Mouse (Mus musculus) CH12.LX (cell line): ENCODE data around the gene Sf3b1. TPM values are rescaled to one million over a fixed set of nuclear protein-coding genes. Genes with fewer than 3 reads are reported as not detected.

Experiments used
- DNase-seq: peaks from one replicate; pipeline ENCODE4 v3.0.0-alpha.2; 2013; ENCODE audit errors: extremely low read depth
- H3K27ac ChIP-seq: 2 replicates; pipeline ENCODE4 v1.5.1; 2012; ENCODE audit warnings: low read depth, mild to moderate bottlenecking, control low read depth, moderate library complexity; ENCODE audit not compliant: insufficient read depth
- H3K27me3 ChIP-seq: replicated peaks from 2 replicates; pipeline ENCODE3; 2012; ENCODE audit warnings: inconsistent platforms
- H3K36me3 ChIP-seq, 2 experiments: replicated peaks in 1 of 2; 2 replicates each; pipeline versions ENCODE3 to v1.6.1; 2012; ENCODE audit warnings: inconsistent platforms in 1 of 2, low read length in 1 of 2, mild to moderate bottlenecking in 1 of 2, mixed read lengths in 1 of 2, moderate library complexity in 1 of 2; ENCODE audit not compliant: control insufficient read depth in 1 of 2, insufficient read depth in 1 of 2
- H3K4me1 ChIP-seq, 2 experiments: 2 replicates each; pipeline ENCODE4 v1.6.1; 2012; ENCODE audit warnings: inconsistent platforms in 1 of 2, moderate library complexity in 1 of 2; ENCODE audit not compliant: insufficient read depth in 2 of 2, control insufficient read depth in 1 of 2
- H3K4me2 ChIP-seq: 2 replicates; pipeline ENCODE4 v1.6.1; 2012; ENCODE audit warnings: low read depth, mild to moderate bottlenecking, control low read depth; ENCODE audit not compliant: poor library complexity, insufficient read depth, severe bottlenecking
- H3K4me3 ChIP-seq, 3 experiments: fragments of 150-350 bp in 1 of 3; sonication (generic) in 1 of 3; replicated peaks in 1 of 3; 2 replicates each; pipeline versions ENCODE3 to v1.5.1; 2011 to 2012; ENCODE audit warnings: low read depth in 2 of 3, low read length in 2 of 3, mild to moderate bottlenecking in 2 of 3, moderate library complexity in 2 of 3, control low read depth in 1 of 3, improper control_type of control experiment in 1 of 3, inconsistent platforms in 1 of 3, mixed read lengths in 1 of 3; ENCODE audit not compliant: poor library complexity in 1 of 3
- H3K79me2 ChIP-seq: replicated peaks from 2 replicates; pipeline ENCODE4 v1.6.1; 2012; ENCODE audit warnings: mild to moderate bottlenecking, moderate library complexity; ENCODE audit not compliant: control insufficient read depth, poor library complexity, insufficient read depth, severe bottlenecking; ENCODE audit errors: extremely low read depth
- H3K9ac ChIP-seq: 2 replicates; pipeline ENCODE4 v1.6.1; 2012; ENCODE audit warnings: low read depth, mild to moderate bottlenecking, control low read depth, moderate library complexity; ENCODE audit not compliant: insufficient read depth
- H3K9me3 ChIP-seq: replicated peaks from 2 replicates; pipeline ENCODE3; 2012; ENCODE audit warnings: low read length, inconsistent platforms, mixed read lengths
- ETS1 ChIP-seq: conservative IDR thresholded peaks from 2 replicates; pipeline ENCODE4 v1.6.1; 2012; ENCODE audit warnings: low read depth, mild to moderate bottlenecking, inconsistent platforms, low read length, improper control_type of control experiment, moderate library complexity
- GABPA ChIP-seq: IDR thresholded peaks from 2 replicates; pipeline ENCODE4 v1.6.1; 2012; ENCODE audit warnings: low read depth, low read length, improper control_type of control experiment, inconsistent platforms; ENCODE audit not compliant: insufficient replicate concordance
- HCFC1 ChIP-seq: IDR thresholded peaks from 2 replicates; pipeline ENCODE4 v1.6.1; 2012; ENCODE audit warnings: low read depth, mild to moderate bottlenecking, inconsistent platforms, low read length, improper control_type of control experiment
- IRF4 ChIP-seq: IDR thresholded peaks from 2 replicates; pipeline ENCODE4 v1.6.1; 2014; ENCODE audit warnings: low read depth, mild to moderate bottlenecking, inconsistent platforms, low read length, improper control_type of control experiment
- JUN ChIP-seq: IDR thresholded peaks from 2 replicates; pipeline ENCODE4 v1.6.1; 2011; ENCODE audit warnings: low read depth, mild to moderate bottlenecking, low read length, improper control_type of control experiment, moderate library complexity; ENCODE audit not compliant: insufficient read depth
- MAFK ChIP-seq: IDR thresholded peaks from 2 replicates; pipeline ENCODE4 v1.6.1; 2011; ENCODE audit warnings: low read length, improper control_type of control experiment; ENCODE audit not compliant: insufficient replicate concordance
- MAX ChIP-seq: IDR thresholded peaks from 2 replicates; pipeline ENCODE4 v1.6.1; 2011; ENCODE audit warnings: low read length, improper control_type of control experiment
- MXI1 ChIP-seq: IDR thresholded peaks from 2 replicates; pipeline ENCODE4 v1.6.1; 2011; ENCODE audit warnings: mild to moderate bottlenecking, low read depth, low read length, improper control_type of control experiment
- NELFE ChIP-seq: IDR thresholded peaks from 2 replicates; pipeline ENCODE4 v1.6.1; 2011; ENCODE audit warnings: low read depth, low read length, improper control_type of control experiment
- PAX5 ChIP-seq: IDR thresholded peaks from 2 replicates; pipeline ENCODE4 v1.6.1; 2012; ENCODE audit warnings: low read length, inconsistent platforms, mixed read lengths
- POLR2AphosphoS2 ChIP-seq: IDR thresholded peaks from 2 replicates; pipeline ENCODE4 v1.6.1; 2011; ENCODE audit warnings: low read depth, low read length, improper control_type of control experiment
- RAD21 ChIP-seq: IDR thresholded peaks from 2 replicates; pipeline ENCODE4 v1.6.1; 2011; ENCODE audit warnings: low read depth, mild to moderate bottlenecking, low read length, improper control_type of control experiment, moderate library complexity
- SMC3 ChIP-seq: IDR thresholded peaks from 2 replicates; pipeline ENCODE4 v1.6.1; 2011; ENCODE audit warnings: low read depth, low read length, improper control_type of control experiment
- TBP ChIP-seq: conservative IDR thresholded peaks from 2 replicates; pipeline ENCODE4 v1.6.1; 2011; ENCODE audit warnings: low read depth, low read length, improper control_type of control experiment
- USF2 ChIP-seq: conservative IDR thresholded peaks from 2 replicates; pipeline ENCODE4 v1.6.1; 2011; ENCODE audit warnings: low read depth, low read length, improper control_type of control experiment
- ZKSCAN1 ChIP-seq: IDR thresholded peaks from 2 replicates; pipeline ENCODE4 v1.6.1; 2012; ENCODE audit warnings: low read depth, inconsistent platforms, low read length, improper control_type of control experiment, borderline replicate concordance
- ZNF384 ChIP-seq: IDR thresholded peaks from 2 replicates; pipeline ENCODE4 v1.6.1; 2012; ENCODE audit warnings: low read depth, low read length, improper control_type of control experiment, inconsistent platforms
- dilution Hi-C: fragments of 300-500 bp; cut with MboI; formaldehyde crosslinking; loops from 2 replicates; pipeline ENCODE4 v1.14.3; 2020; ENCODE audit warnings: low sequenced_read_pairs; ENCODE audit not compliant: extremely low pct_unique_long_range_greater_than_20kb, extremely low pct_ligation_motif_present
- in situ Hi-C: fragments of 300-500 bp; cut with MboI; formaldehyde crosslinking; loops from 3 replicates; pipeline ENCODE4 v1.14.3; 2019; ENCODE audit warnings: low sequenced_read_pairs, low pct_ligation_motif_present, low pct_unique_long_range_greater_than_20kb, mixed read lengths
- polyA plus RNA-seq: library from polyadenylated mRNA; unstranded; fragments of >175 nt; gene quantifications from 2 replicates; pipeline ENCODE4 v1.2.1, GENCODE M21; 2012; ENCODE audit warnings: low read depth; ENCODE audit not compliant: insufficient read length
- total RNA-seq, 2 experiments: library from RNA; depleted of rRNA; stranded (reverse); fragments of 300-350 nt in 1 of 2; fragments of >200 nt in 1 of 2; gene quantifications; 2 replicates each; pipeline ENCODE4 v1.2.3; 2012 to 2014

Gene Sf3b1
- total and polyA plus RNA-seq, 3 experiments: 109 to 186 (median 133) TPM

- Histone ChIP-seq H3K27ac (no peak overlapping the region), H3K27me3 (no peaks in the 10 kb centered on the region), H3K9ac (no peak overlapping the region), H3K9me3 (peaks cover 25% of the 10 kb centered on the region), H3K79me2 (no peaks in the 10 kb centered on the region), H3K36me3 (no peaks in the 10 kb centered on the region), H3K4me2 (no peak overlapping the region), H3K4me3 (no peak overlapping the region), H3K4me1 (peaks cover 4% of the 10 kb centered on the region in 2 experiments; a peak in 1 of 4 replicates)
- dilution Hi-C loops: no loop called here
- in situ Hi-C loops: no loop called here
- TF ChIP-seq IRF4 (no peak), ZNF384 (no peak), HCFC1 (no peak), USF2 (no peak), POLR2AphosphoS2 (no peak), MXI1 (no peak), MAX (no peak), PAX5 (no peak), RAD21 (no peak), SMC3 (no peak), ZKSCAN1 (no peak), JUN (no peak)
- DNase-seq: no peak
Observed at GRCm38 (mm10) chr1:55041691-55042090, 14.4 kb upstream of the Sf3b1 start.

GRCm38 (mm10) chr1:55039944-55040343, 12.7 kb upstream of the Sf3b1 start:
- in situ Hi-C loops: no loop called here
- Histone ChIP-seq H3K4me1 (peaks cover 0 to 4% of the 10 kb centered on the region in 2 experiments; a peak in 1 of 4 replicates), H3K9ac (no peak overlapping the region), H3K79me2 (no peaks in the 10 kb centered on the region), H3K9me3 (peaks cover 25% of the 10 kb centered on the region), H3K36me3 (no peaks in the 10 kb centered on the region), H3K27me3 (no peaks in the 10 kb centered on the region), H3K4me3 (no peak overlapping the region), H3K4me2 (no peak overlapping the region), H3K27ac (no peak overlapping the region)
- DNase-seq: no peak
- dilution Hi-C loops: no loop called here
- no peak for TF ChIP-seq MAFK
- no peak for TF ChIP-seq ETS1
- no peak for TF ChIP-seq TBP
- TF ChIP-seq NELFE: no peak
- TF ChIP-seq GABPA: no peak
